Mouse (Mus musculus): ENCODE data around the gene Gm20814. TPM values are rescaled to one million over a fixed set of nuclear protein-coding genes. Genes with fewer than 3 reads are reported as not detected.
"Not testable (repeated sequence)": the region's sequence is repeated elsewhere in the genome, so short reads cannot be mapped to it uniquely, and the experiment has no call there.

Gene Gm20814
- polyA plus RNA-seq (2015; fragmentation: Nextera tagmentation; extraction: Ambion mirVana), result not detected in 2 replicates

- H3K4me3 ChIP-seq; H3K9me3 ChIP-seq; H3K4me2 ChIP-seq; H3K4me1 ChIP-seq (replicated peaks); H3K36me3 ChIP-seq; H3K27ac ChIP-seq; H3K27me3 ChIP-seq; ATAC-seq (ENCODE audit: low FRiP score); H3K9ac ChIP-seq: not testable (repeated sequence)
- no CpG with 5 or more reads among the region's 6 CpGs for WGBS
Observed at GRCm38 (mm10) chrY:75195556-75195955, at the start of gene Gm20814. Gm20814 (plus strand) TSS chrY:75195856.

Measured in hindbrain, embryonic 13.5 days (tissue).